Comparison of ENCODE assay signal across 21 mouse cellular contexts in the genomic region with DNA sequence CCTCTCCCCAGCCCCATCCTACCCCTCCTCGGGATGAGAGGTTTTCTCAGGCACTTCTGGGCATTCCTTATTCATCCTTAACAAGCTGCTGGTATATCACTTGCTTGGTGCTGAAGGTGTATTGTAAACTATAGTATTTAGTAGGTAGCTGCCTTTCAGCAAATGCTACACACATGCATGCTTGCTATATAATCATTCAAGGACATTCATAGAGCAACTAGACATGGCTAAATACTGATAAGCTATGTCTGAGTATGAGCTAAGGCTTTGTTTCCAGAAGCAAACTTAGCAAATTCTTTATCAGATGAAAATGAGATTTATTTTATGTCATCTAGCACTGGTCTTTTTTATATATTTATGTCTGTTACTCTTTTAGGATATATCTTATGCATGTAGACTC. TPM values are rescaled to one million over a fixed set of nuclear protein-coding genes. Genes with fewer than 3 reads are reported as not detected.
A peak's percentile ranks its signal among the peaks of the same experiment; 100 is the strongest.
DNase-seq lines count a peak whose midpoint lies in the region; ATAC-seq and TF ChIP-seq lines count a peak whose summit lies in the region.
"Had no signal": no experiment of that assay in that cellular context is flagged by ENCODE, and none has a peak within 500 bp of the region (broad histone marks: within the 10 kb centered on the region; RNA-seq: fewer than 3 reads in every experiment).

No protein-coding gene starts in this region.

- WGBS in liver, embryonic 11.5 days = 84% methylated on average over 1 of the region's 1 CpGs
- WGBS in liver, embryonic 13.5 days (ENCODE audit: insufficient replicate concordance) = 43% methylated on average over 1 of the region's 1 CpGs
- 45% methylated on average over 1 of the region's 1 CpGs for WGBS in heart, adult 2 months
- 91% methylated on average over 1 of the region's 1 CpGs for WGBS in hindbrain, embryonic 16.5 days

- no peak overlapping the region for H3K4me3 ChIP-seq in liver, embryonic 11.5 days (ENCODE audit: low read depth, low read length)
- no peak overlapping the region for H3K4me3 ChIP-seq in MEL (ENCODE audit: control insufficient read depth in 1 of 2, insufficient read depth in 1 of 2, low read depth in 2 of 2, low read length in 2 of 2)
- no peak overlapping the region for H3K4me3 ChIP-seq in liver, embryonic 13.5 days (replicated peaks)
- no peak overlapping the region for H3K4me3 ChIP-seq in heart, adult 2 months
- H3K4me3 ChIP-seq in hindbrain, embryonic 16.5 days (ENCODE audit: low read length) = no peak overlapping the region
- H3K4me3 ChIP-seq: embryonic facial prominence, embryonic 10.5 days; embryonic facial prominence, embryonic 12.5 days; forebrain, embryonic 13.5 days; forebrain, embryonic 15.5 days had no signal

- ATAC-seq in liver, embryonic 11.5 days (replicated peaks; ENCODE audit: low FRiP score) = peak; percentile 45; the same call in 1 of the 2 replicates
- peak; percentile 55 for ATAC-seq in liver, embryonic 13.5 days (ENCODE audit: low read depth)
- ATAC-seq in megakaryocyte-erythroid progenitor cell, adult 5-6 weeks (replicated peaks; ENCODE audit: low FRiP score, low TSS enrichment, poor library complexity, severe bottlenecking) = peak; percentile 90
- no peak for ATAC-seq in hindbrain, embryonic 16.5 days
- ATAC-seq: activated CD4-positive, CD25-positive, alpha-beta regulatory T cell, adult 4 months; forebrain, embryonic 13.5 days; forebrain, embryonic 15.5 days; Patski had no signal

- H3K36me3 ChIP-seq in liver, embryonic 11.5 days (ENCODE audit: control insufficient read depth, insufficient read depth, low read length) = no peaks in the 10 kb centered on the region
- peaks cover 2 to 5% of the 10 kb centered on the region in 2 experiments for H3K36me3 ChIP-seq in MEL (ENCODE audit: control insufficient read depth in 1 of 2, insufficient read depth in 2 of 2, low read length in 2 of 2)
- H3K36me3 ChIP-seq in liver, embryonic 13.5 days = peaks cover 18% of the 10 kb centered on the region
- H3K36me3 ChIP-seq in heart, adult 2 months (ENCODE audit: control insufficient read depth, insufficient read depth, low read length) = peaks cover 8% of the 10 kb centered on the region
- H3K36me3 ChIP-seq in hindbrain, embryonic 16.5 days (ENCODE audit: control insufficient read depth, insufficient read depth, low read length) = 0 out of 2 replicates have a peak, but pooled peaks cover 2% of the 10 kb centered on the region
- H3K36me3 ChIP-seq: embryonic facial prominence, embryonic 12.5 days; forebrain, embryonic 15.5 days had no signal

- peaks cover 5% of the 10 kb centered on the region for H3K4me1 ChIP-seq in liver, embryonic 11.5 days (replicated peaks; ENCODE audit: control insufficient read depth, insufficient read depth, low read length)
- no peaks in the 10 kb centered on the region; a peak in 1 of 4 replicates for H3K4me1 ChIP-seq in MEL (ENCODE audit: control insufficient read depth in 1 of 2, insufficient read depth in 2 of 2, low read length in 2 of 2)
- H3K4me1 ChIP-seq in liver, embryonic 13.5 days (replicated peaks) = peaks cover 18% of the 10 kb centered on the region
- peaks cover 10% of the 10 kb centered on the region for H3K4me1 ChIP-seq in heart, adult 2 months (ENCODE audit: control insufficient read depth, insufficient read depth, low read length)
- H3K4me1 ChIP-seq in hindbrain, embryonic 16.5 days (ENCODE audit: control insufficient read depth, insufficient read depth, low read depth, low read length) = no peaks in the 10 kb centered on the region
- H3K4me1 ChIP-seq: embryonic facial prominence, embryonic 10.5 days; embryonic facial prominence, embryonic 12.5 days; forebrain, embryonic 13.5 days; forebrain, embryonic 15.5 days had no signal

- intact Hi-C loops in heart, adult 2 months (cut with DNase I) = no loop called here

- peaks cover 32% of the 10 kb centered on the region for H3K79me2 ChIP-seq in MEL (ENCODE audit: control insufficient read depth, insufficient read depth, low read length, poor library complexity)
- peaks cover 11% of the 10 kb centered on the region for H3K79me2 ChIP-seq in heart, adult 2 months (replicated peaks; ENCODE audit: control insufficient read depth, insufficient read depth, low read length)

- no peak overlapping the region for H3K4me2 ChIP-seq in liver, embryonic 11.5 days
- no peak overlapping the region for H3K4me2 ChIP-seq in liver, embryonic 13.5 days
- H3K4me2 ChIP-seq in hindbrain, embryonic 16.5 days (ENCODE audit: low read length) = no peak overlapping the region
- H3K4me2 ChIP-seq: embryonic facial prominence, embryonic 12.5 days; forebrain, embryonic 13.5 days; forebrain, embryonic 15.5 days had no signal

- no peak for DNase-seq in liver, embryonic 11.5 days (ENCODE audit: low spot score)
- DNase-seq in liver (no peak), MEL (ENCODE audit: low read depth, low spot score) (no peak)
- no peak for DNase-seq in liver, embryonic 13.5 days
- DNase-seq in heart, adult 2 months = no peak
- DNase-seq: adrenal gland, adult 8-10 months; adrenal gland, postnatal 14 days; adrenal gland, postnatal 36 days; cerebellum, adult 11-12 months; cerebellum, adult 2 months; cerebellum, adult 9-10 months; cerebellum, postnatal 10 days; cerebellum, postnatal 25 days had no signal

- no peak for TF ChIP-seq POLR2A in MEL (IDR thresholded peaks at IDR 0.05; ENCODE audit: control insufficient read depth in 1 of 2, insufficient read depth in 1 of 2, low read depth in 1 of 2, low read length in 2 of 2, poor library complexity in 1 of 2)
- no peak for TF ChIP-seq POLR2A in heart, adult 2 months (IDR thresholded peaks at IDR 0.05; ENCODE audit: insufficient read depth, low read depth, low read length)

- no peak for TF ChIP-seq RAD21 in MEL (IDR thresholded peaks at IDR 0.05; ENCODE audit: low read depth, low read length)

- no peak for TF ChIP-seq EP300 in MEL (IDR thresholded peaks at IDR 0.05; ENCODE audit: low read depth in 1 of 2, low read length in 2 of 2)
- TF ChIP-seq EP300 in heart, adult 2 months (IDR thresholded peaks at IDR 0.05; ENCODE audit: insufficient read depth, low read depth, low read length) = no peak

- H3K27me3 ChIP-seq in liver, embryonic 11.5 days (replicated peaks; ENCODE audit: control insufficient read depth, insufficient read depth, low read length) = no peaks in the 10 kb centered on the region
- H3K27me3 ChIP-seq in MEL (ENCODE audit: control insufficient read depth in 1 of 2, insufficient read depth in 2 of 2, low read length in 2 of 2) = no peaks in the 10 kb centered on the region
- H3K27me3 ChIP-seq in liver, embryonic 13.5 days = no peaks in the 10 kb centered on the region
- H3K27me3 ChIP-seq in heart, adult 2 months (ENCODE audit: control insufficient read depth, insufficient read depth, low read length) = no peaks in the 10 kb centered on the region
- no peaks in the 10 kb centered on the region for H3K27me3 ChIP-seq in hindbrain, embryonic 16.5 days (replicated peaks; ENCODE audit: control insufficient read depth, insufficient read depth, low read length)
- H3K27me3 ChIP-seq: embryonic facial prominence, embryonic 12.5 days; forebrain, embryonic 13.5 days; forebrain, embryonic 15.5 days; Patski had no signal

- no peaks in the 10 kb centered on the region for H3K9me3 ChIP-seq in liver, embryonic 11.5 days (ENCODE audit: control insufficient read depth, low read length)
- no peaks in the 10 kb centered on the region for H3K9me3 ChIP-seq in MEL (replicated peaks; ENCODE audit: insufficient read depth, low read length)
- H3K9me3 ChIP-seq in liver, embryonic 13.5 days (replicated peaks) = no peaks in the 10 kb centered on the region
- H3K9me3 ChIP-seq in hindbrain, embryonic 16.5 days (ENCODE audit: control insufficient read depth, low read length) = no peaks in the 10 kb centered on the region
- H3K9me3 ChIP-seq: embryonic facial prominence, embryonic 12.5 days; forebrain, embryonic 13.5 days had no signal

- no peak overlapping the region for H3K27ac ChIP-seq in liver, embryonic 11.5 days (ENCODE audit: low read depth, low read length)
- no peak overlapping the region for H3K27ac ChIP-seq in MEL (ENCODE audit: control insufficient read depth, low read depth, low read length)
- H3K27ac ChIP-seq in liver, embryonic 13.5 days = no peak overlapping the region
- H3K27ac ChIP-seq in heart, adult 2 months = no peak overlapping the region
- H3K27ac ChIP-seq in hindbrain, embryonic 16.5 days (ENCODE audit: low read depth, low read length) = no peak overlapping the region
- H3K27ac ChIP-seq: embryonic facial prominence, embryonic 10.5 days; embryonic facial prominence, embryonic 12.5 days; forebrain, embryonic 13.5 days; forebrain, embryonic 15.5 days had no signal

- H3K9ac ChIP-seq in liver, embryonic 11.5 days (ENCODE audit: low read depth, low read length) = no peak overlapping the region
- no peak overlapping the region for H3K9ac ChIP-seq in MEL (ENCODE audit: control insufficient read depth, low read depth, low read length, poor library complexity, severe bottlenecking)
- H3K9ac ChIP-seq in liver, embryonic 13.5 days = no peak overlapping the region
- no peak overlapping the region for H3K9ac ChIP-seq in heart, adult 2 months (ENCODE audit: low read depth, low read length)
- no peak overlapping the region for H3K9ac ChIP-seq in hindbrain, embryonic 16.5 days (ENCODE audit: low read depth, low read length)
- H3K9ac ChIP-seq: embryonic facial prominence, embryonic 12.5 days; forebrain, embryonic 13.5 days; forebrain, embryonic 15.5 days had no signal

- no peak for TF ChIP-seq CTCF in MEL (IDR thresholded peaks at IDR 0.05 in 2 of 3, conservative IDR thresholded peaks at IDR 0.05 in 1 of 3; ENCODE audit: control insufficient read depth in 1 of 3, insufficient read depth in 1 of 3, low read depth in 2 of 3, low read length in 3 of 3, poor library complexity in 1 of 3, severe bottlenecking in 1 of 3)
- TF ChIP-seq CTCF in heart, adult 2 months (IDR thresholded peaks at IDR 0.05) = no peak

TF ChIP-seq in MEL, 35 proteins besides CTCF, POLR2A, EP300 and RAD21:
- peak; percentile 7; the same call in 1 of the 2 replicates for TF ChIP-seq TAL1 (IDR thresholded peaks at IDR 0.05; ENCODE audit: low read length)
- no peak for TF ChIP-seq SIN3A (IDR thresholded peaks at IDR 0.05; ENCODE audit: low read length)

RNA-seq across cellular contexts. Expression of a gene that starts 11.8 kb away (rescaled TPM):
- 19.5 and 22.0 TPM in 2 replicates for polyA plus RNA-seq in liver, embryonic 11.5 days (2014; fragmentation: Nextera tagmentation; extraction: Ambion mirVana)
- 37.6 and 39.2 TPM in 2 replicates for total RNA-seq in MEL (2012; rRNA removed)
- polyA plus RNA-seq in MEL (2012; ENCODE audit: insufficient read depth in 1 of 2, insufficient read length in 2 of 2, low read depth in 1 of 2, low replicate concordance in 2 of 2, missing spikeins in 1 of 2) = 10 to 100 TPM; 33.5 to 40.1 TPM
- 4.9 and 5.4 TPM in 2 replicates for polyA plus RNA-seq in liver, embryonic 13.5 days (2015; fragmentation: Nextera tagmentation; extraction: Ambion mirVana)
- 34.9 and 41.7 TPM in 2 replicates for total RNA-seq in megakaryocyte-erythroid progenitor cell, adult 5-6 weeks (2014; fragmentation: Nextera tagmentation)
- total RNA-seq in megakaryocyte-erythroid progenitor cell, adult 5-6 weeks (2017) = 34.6 and 44.0 TPM in 2 replicates
- 10 to 100 TPM; 25.7 to 30.4 TPM for total RNA-seq in heart, adult 2 months (2021)
- polyA plus RNA-seq in heart, adult 2 months (2012; rRNA removed) = 24.3 and 44.7 TPM in 2 replicates
- polyA plus RNA-seq in hindbrain, embryonic 16.5 days (2015; fragmentation: Nextera tagmentation; extraction: Ambion mirVana) = 27.2 and 31.5 TPM in 2 replicates
